Mouse (Mus musculus) embryonic facial prominence, embryonic 10.5 days (tissue): Measurements from ENCODE around the gene Negr1. TPM values are rescaled to one million over a fixed set of nuclear protein-coding genes. Genes with fewer than 3 reads are reported as not detected.

Experiments used
- DNase-seq: peaks from one replicate; pipeline ENCODE4 v3.0.0-alpha.2; 2017; ENCODE audit warnings: low spot score
- H3K27ac ChIP-seq: fragments of 300-500 bp; sonication (generic); replicated peaks from 2 replicates; pipeline ENCODE4 v1.5.1; 2016; ENCODE audit warnings: mild to moderate bottlenecking
- H3K27me3 ChIP-seq: fragments of 300-500 bp; sonication (generic); replicated peaks from 2 replicates; pipeline ENCODE4 v1.6.1; 2016; ENCODE audit warnings: low read depth, mild to moderate bottlenecking; ENCODE audit not compliant: poor library complexity, severe bottlenecking
- H3K36me3 ChIP-seq: fragments of 300-500 bp; sonication (generic); replicated peaks from 2 replicates; pipeline ENCODE4 v1.6.1; 2016; ENCODE audit warnings: mild to moderate bottlenecking, moderate library complexity
- H3K4me1 ChIP-seq: fragments of 300-500 bp; sonication (generic); 2 replicates; pipeline ENCODE4 v1.6.1; 2016
- H3K4me3 ChIP-seq: fragments of 300-500 bp; sonication (generic); 2 replicates; pipeline ENCODE4 v1.5.1; 2016; ENCODE audit warnings: mild to moderate bottlenecking, moderate library complexity
- H3K9me3 ChIP-seq: fragments of 300-500 bp; sonication (generic); 2 replicates; pipeline ENCODE4 v1.6.1; 2016; ENCODE audit warnings: mild to moderate bottlenecking
- WGBS: fragments of 180-500 bp; shearing (Covaris S2); methylation state at CpG from one replicate; pipeline ENCODE4 v1.1.7; 2016; 5-methylcytosine and 5-hydroxymethylcytosine counted together
- polyA plus RNA-seq: library from polyadenylated mRNA; unstranded; fragments of >200 nt; fragmentation: Nextera tagmentation; extraction: Ambion mirVana; gene quantifications from 2 replicates; pipeline ENCODE4 v1.2.1, GENCODE M21; 2016

Negr1 gene
- polyA plus RNA-seq, 1 experiment from 2014 or later: 3.6 TPM

DNA sequence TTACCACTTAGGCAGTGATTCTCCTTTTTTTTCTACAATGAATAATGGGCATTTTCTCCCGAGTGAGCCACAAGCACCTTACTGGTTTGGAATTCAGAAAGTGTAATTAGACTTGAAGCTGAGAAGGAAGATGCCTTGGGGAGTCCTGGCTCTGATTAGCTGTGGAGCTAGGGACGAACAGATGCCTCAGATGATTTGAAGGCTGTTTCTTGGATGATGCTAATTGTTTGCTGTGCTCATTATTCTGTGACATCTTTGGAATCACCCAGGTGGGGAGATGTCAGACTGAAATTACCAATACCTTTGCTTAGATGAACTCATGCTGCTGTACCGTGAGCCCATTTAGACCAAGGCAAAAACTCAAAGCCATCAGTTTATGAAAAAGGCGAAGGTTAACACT lies 333.7 kb downstream of the Negr1 start:
- no peaks in the 10 kb centered on the region for H3K9me3 ChIP-seq
- DNase-seq: no peak
- H3K36me3 ChIP-seq: no peaks in the 10 kb centered on the region
- WGBS: 52% methylated on average over 4 of the region's 4 CpGs
- no peaks in the 10 kb centered on the region for H3K27me3 ChIP-seq
- no peak overlapping the region for H3K27ac ChIP-seq
- no peak overlapping the region for H3K4me3 ChIP-seq
- no peaks in the 10 kb centered on the region; the same call in 1 of the 2 replicates for H3K4me1 ChIP-seq

DNA sequence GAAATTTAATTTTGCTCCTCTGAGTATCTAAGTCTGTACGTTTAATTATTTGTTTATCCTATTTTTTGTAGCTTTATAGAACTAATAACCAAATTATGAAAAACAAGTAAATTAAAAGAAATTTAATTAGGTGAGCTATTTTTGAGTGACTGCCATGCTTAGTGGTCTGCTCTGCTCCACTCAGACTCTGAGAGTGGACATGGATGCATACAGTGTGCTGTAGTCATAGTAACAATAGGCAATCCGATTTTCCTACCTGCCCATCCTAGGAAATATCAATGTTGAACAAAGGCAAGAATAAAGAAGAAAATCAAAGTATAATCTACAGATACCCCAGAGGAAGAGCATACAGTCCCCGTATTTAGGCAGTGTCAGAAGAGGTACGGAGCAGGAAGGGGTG lies 334.5 kb downstream of the Negr1 start:
- Histone ChIP-seq H3K27me3 (no peaks in the 10 kb centered on the region), H3K4me3 (no peak overlapping the region), H3K9me3 (no peaks in the 10 kb centered on the region), H3K4me1 (no peaks in the 10 kb centered on the region; the same call in 1 of the 2 replicates), H3K36me3 (no peaks in the 10 kb centered on the region), H3K27ac (no peak overlapping the region)
- DNase-seq: no peak
- 91% methylated on average over 4 of the region's 4 CpGs for WGBS

DNA sequence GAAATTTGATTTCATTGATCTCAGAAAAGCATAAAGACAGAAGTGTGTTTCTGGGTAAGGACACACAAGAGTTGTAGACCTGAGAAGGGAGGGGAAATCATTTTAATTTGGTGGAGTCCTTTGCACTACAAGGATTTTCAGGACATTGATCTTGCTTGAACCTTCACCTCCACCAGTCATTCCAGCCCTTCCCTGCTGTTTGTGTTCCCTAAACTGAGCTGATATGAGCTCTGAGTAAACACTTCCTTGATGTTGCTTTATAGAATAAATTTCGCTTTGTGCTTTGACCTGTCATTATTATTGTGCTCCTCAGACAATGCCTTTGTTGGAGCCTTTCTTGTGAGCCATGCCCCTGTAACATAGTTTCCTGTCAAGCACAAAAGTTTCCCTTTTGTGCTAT lies 335.0 kb downstream of the Negr1 start:
- 82% methylated on average over 1 of the region's 1 CpGs for WGBS
- Histone ChIP-seq H3K27ac (no peak overlapping the region), H3K36me3 (no peaks in the 10 kb centered on the region), H3K27me3 (no peaks in the 10 kb centered on the region), H3K4me1 (no peaks in the 10 kb centered on the region; the same call in 1 of the 2 replicates), H3K9me3 (no peaks in the 10 kb centered on the region), H3K4me3 (no peak overlapping the region)
- no peak for DNase-seq

DNA sequence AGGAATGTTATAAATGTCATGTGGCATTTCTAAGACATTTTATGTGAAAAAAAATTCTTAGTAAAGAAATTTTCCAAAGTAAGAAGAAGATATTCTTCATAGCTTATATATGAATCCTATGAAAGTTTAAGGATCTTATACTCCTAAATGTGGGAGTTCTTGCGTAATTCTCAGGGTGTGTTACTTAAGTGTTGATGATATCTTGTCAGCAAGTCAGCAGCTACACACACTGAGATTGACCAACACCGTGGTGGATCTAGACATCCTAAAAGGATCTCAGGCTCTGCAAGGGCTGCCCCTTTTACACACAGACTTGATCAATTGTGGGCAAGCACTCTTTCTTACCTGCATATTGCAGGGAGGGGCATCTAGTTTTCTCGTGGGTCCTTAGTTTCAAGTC lies 339.5 kb downstream of the Negr1 start:
- no peak for DNase-seq

DNA sequence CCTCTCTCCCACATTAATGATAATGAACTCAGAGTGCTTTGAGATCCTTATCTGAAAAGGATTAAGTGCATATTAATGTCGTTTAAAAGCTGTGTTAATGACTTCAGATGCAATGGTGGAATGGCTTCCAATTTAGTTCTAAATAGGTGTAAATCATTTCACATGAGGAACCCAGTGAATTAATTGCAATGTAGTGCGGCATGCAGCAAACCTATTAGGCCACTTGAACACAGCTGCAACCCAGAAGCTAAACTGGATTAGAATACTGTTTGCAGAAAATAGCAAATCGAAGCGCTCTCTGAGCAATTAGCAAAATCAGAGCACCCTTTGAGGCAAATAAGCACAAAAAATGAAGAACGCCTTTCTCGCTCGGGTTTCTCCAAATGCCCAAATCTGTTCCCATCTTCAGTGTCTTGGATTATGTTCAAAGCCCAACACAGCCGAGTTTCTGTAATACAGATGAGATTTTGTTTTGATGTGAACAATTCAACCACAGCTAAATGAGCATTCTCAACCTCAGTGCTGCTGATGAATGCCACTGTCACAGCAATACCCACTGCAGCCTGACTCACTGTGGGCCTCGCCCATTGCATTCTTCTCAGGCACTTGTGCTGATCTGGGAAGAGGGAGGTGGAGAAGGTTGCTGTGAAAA lies 342.5 kb downstream of the Negr1 start:
- Histone ChIP-seq H3K4me1 (no peaks in the 10 kb centered on the region), H3K9me3 (no peaks in the 10 kb centered on the region), H3K4me3 (no peak overlapping the region), H3K27me3 (no peaks in the 10 kb centered on the region), H3K36me3 (no peaks in the 10 kb centered on the region), H3K27ac (no peak overlapping the region)
- DNase-seq: no peak
- WGBS: 79% methylated on average over 9 of the region's 9 CpGs

More for the DNA sequence above, 339.5 kb downstream of the Negr1 start:
- H3K27me3 ChIP-seq: no peaks in the 10 kb centered on the region
- no peak overlapping the region for H3K4me3 ChIP-seq
- 94% methylated on average over 3 of the region's 3 CpGs for WGBS
- no peaks in the 10 kb centered on the region for H3K9me3 ChIP-seq
- H3K27ac ChIP-seq: no peak overlapping the region
- H3K4me1 ChIP-seq: no peaks in the 10 kb centered on the region
- H3K36me3 ChIP-seq: no peaks in the 10 kb centered on the region

DNA sequence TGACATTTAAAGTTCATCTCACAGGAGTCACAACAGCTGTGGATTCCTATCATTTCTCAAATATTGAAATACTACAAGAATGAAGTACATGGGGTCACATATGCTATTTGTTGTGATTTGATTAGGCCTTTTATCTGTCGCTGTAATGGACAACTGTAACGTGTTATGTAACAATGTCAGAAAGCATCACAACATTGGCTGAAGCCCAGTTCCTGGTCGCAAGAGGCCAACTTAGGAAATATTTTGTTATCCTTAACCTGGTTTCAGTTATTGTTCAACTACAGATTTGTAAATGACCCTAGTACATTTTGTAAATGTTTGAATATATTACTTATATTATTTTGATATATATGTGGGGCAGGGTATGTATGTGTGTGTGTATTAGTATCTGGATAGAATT lies 351.2 kb downstream of the Negr1 start:
- no peaks in the 10 kb centered on the region for H3K9me3 ChIP-seq
- DNase-seq: no peak
- no peak overlapping the region for H3K27ac ChIP-seq
- 92% methylated on average over 3 of the region's 3 CpGs for WGBS
- no peaks in the 10 kb centered on the region for H3K4me1 ChIP-seq
- no peak overlapping the region for H3K4me3 ChIP-seq
- H3K36me3 ChIP-seq: no peaks in the 10 kb centered on the region
- H3K27me3 ChIP-seq: no peaks in the 10 kb centered on the region

DNA sequence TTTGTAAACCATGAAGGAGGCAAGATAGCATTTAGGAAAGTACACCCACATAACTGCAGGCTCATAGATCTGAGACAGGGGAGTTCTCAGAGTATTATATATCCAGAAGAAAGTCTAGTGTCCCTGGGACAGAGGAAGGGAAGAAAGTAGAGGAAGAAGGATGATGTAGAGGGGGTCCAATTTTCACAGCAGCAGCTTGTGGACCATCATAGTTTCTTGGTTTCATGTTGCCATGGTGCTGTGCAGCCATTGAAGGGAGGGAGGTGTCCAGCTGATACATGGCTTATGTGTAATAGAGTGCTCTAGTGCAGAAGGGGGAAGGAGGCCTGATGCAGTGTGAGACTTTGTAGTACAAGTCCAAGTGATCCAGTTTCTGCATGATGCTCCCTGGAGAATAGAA lies 359.8 kb downstream of the Negr1 start:
- H3K4me1 ChIP-seq: no peaks in the 10 kb centered on the region
- no peaks in the 10 kb centered on the region for H3K27me3 ChIP-seq
- no peaks in the 10 kb centered on the region for H3K9me3 ChIP-seq
- H3K36me3 ChIP-seq: no peaks in the 10 kb centered on the region
- DNase-seq: no peak
- H3K4me3 ChIP-seq: no peak overlapping the region
- H3K27ac ChIP-seq: no peak overlapping the region

DNA sequence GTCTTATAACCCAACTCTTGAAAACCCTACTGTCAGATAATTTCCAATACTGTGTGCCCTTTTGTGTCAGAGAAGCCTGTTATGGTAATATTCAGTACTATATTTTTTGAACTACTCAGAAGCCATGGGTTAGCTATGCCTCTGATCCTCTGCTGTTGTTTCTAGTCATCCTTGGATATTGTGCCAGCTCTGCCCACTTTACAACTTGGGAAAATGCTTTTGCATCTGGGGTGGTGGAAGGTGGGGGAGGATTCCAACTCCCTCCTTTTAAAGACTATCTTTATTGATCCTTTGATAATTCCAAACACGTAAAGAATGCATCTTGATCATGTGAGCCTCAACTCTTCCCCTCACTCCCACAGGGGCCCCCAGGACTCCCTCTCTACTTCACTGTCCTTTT lies 361.6 kb downstream of the Negr1 start:
- DNase-seq: no peak
- Histone ChIP-seq H3K27ac (no peak overlapping the region), H3K9me3 (no peaks in the 10 kb centered on the region), H3K36me3 (no peaks in the 10 kb centered on the region), H3K27me3 (no peaks in the 10 kb centered on the region), H3K4me1 (no peaks in the 10 kb centered on the region), H3K4me3 (no peak overlapping the region)
- WGBS: 80% methylated on average over 1 of the region's 1 CpGs

DNA sequence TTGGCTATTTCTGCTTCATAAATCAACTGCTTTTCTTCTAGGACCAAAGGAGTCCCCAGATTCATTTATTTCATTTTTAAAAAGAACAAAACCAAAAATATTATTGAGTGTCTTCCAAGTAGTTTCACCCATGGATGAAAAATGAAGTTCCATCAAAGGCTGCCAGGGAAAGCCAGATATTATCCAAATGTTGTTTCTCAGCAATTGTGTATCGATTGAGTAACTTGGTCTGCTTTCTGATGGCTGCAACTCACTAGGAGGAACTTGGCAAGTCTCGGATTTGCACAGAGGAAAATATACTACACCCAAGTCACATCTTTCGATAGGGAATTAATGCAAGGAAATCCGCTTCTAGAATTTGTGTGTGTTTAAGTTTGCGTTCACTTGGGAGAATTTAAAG lies 363.5 kb downstream of the Negr1 start:
- peaks cover 3% of the 10 kb centered on the region; the same call in 1 of the 2 replicates for H3K4me1 ChIP-seq
- H3K27ac ChIP-seq: no peak overlapping the region
- H3K36me3 ChIP-seq: no peaks in the 10 kb centered on the region
- H3K9me3 ChIP-seq: no peaks in the 10 kb centered on the region
- H3K27me3 ChIP-seq: no peaks in the 10 kb centered on the region
- 90% methylated on average over 5 of the region's 5 CpGs for WGBS
- no peak for DNase-seq
- H3K4me3 ChIP-seq: no peak overlapping the region

DNA sequence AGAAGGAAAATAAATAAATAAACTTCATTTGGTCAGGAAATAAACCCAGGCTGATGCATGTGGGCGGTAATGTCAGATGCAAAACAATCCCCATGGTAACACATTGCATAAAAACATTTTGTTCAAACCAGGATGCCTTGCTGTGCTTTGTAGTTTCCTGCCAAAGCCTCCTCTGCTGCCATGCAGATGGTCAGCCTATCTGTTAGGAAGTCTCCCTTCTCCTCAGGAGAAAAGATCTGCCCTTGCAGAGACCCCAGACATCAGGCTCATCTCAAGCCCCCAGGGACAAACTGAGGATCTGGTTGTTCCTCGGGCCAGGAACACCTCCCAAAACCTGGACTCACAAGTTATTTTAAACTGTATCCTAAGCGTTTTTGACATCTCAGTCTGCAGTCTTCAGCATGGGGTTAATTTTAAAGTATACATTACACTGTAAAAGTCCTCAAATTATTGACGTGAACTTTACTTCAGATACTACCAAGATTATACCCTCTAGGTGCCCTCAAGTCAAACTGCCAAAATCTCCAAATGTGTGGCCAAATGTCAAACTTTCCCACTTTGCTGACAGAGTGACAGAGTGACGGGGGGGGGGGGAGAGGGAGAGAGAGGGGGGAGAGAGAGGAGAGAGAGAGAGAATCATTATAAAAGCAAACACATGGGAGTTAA lies 366.9 kb downstream of the Negr1 start:
- H3K4me3 ChIP-seq: no peak overlapping the region
- DNase-seq: no peak
- H3K27me3 ChIP-seq: no peaks in the 10 kb centered on the region
- no peaks in the 10 kb centered on the region for H3K9me3 ChIP-seq
- H3K4me1 ChIP-seq: peaks cover 3% of the 10 kb centered on the region; the same call in 1 of the 2 replicates
- H3K27ac ChIP-seq: no peak overlapping the region
- 55% methylated on average over 5 of the region's 5 CpGs for WGBS
- no peaks in the 10 kb centered on the region for H3K36me3 ChIP-seq

DNA sequence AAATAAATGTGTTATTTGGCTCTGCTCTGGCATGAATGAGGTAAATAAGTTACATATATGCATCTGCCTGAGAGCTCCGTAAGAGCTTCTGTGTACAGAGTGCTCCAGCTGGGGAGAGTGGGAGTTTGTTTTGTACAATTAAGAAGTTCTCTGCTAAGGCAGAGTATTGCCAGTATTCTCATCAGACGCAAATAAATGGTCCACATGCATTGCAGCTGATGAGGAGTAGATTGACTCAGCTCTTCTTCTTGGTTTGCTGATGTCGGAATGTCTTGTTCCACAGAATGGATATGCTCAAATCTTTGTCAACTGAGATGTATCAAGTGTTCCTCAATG lies 367.4 kb downstream of the Negr1 start:
- H3K27me3 ChIP-seq: no peaks in the 10 kb centered on the region
- H3K4me1 ChIP-seq: peaks cover 3% of the 10 kb centered on the region; the same call in 1 of the 2 replicates
- H3K9me3 ChIP-seq: no peaks in the 10 kb centered on the region
- no peak for DNase-seq
- H3K36me3 ChIP-seq: no peaks in the 10 kb centered on the region
- WGBS: 87% methylated on average over 3 of the region's 3 CpGs
- no peak overlapping the region for H3K27ac ChIP-seq
- no peak overlapping the region for H3K4me3 ChIP-seq

DNA sequence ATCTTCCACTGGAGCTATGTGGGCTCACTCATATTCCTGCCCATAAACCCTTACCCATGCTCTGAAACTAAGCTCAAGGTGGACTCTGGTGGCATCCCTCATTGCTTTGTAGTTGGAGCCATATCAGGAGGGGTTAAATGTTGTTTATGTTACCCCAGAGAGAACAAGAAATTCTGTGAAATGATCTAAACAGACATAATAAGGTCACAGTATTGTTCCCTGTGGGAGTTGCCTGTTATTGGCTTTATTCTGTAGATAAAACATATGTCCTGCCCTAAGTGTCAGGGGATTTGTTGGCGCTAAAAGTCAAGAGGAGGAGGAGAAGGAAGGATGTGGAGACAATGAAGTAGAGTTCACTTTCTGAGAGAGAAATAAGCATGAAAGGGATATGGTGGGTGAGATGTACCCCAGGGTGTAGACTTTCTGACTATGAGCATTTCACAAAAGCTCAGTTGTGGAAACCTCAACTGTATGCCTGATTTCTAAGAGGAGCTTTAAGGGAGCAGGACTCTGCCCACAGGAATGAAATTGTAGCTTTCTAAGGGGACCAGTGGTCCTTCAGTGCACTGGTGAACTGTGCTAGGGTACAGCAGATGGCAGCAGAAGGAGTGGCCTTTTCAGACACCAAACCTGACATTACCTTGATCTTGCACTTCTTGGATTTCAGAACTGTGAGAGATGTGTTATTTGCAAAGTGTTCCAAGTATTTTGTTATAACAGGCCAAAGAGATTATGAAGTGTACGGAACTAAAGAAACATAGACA lies 368.3 kb downstream of the Negr1 start:
- 92% methylated on average over 2 of the region's 2 CpGs for WGBS
- Histone ChIP-seq H3K27me3 (no peaks in the 10 kb centered on the region), H3K4me1 (peaks cover 3% of the 10 kb centered on the region; the same call in 1 of the 2 replicates), H3K27ac (no peak overlapping the region), H3K4me3 (no peak overlapping the region), H3K36me3 (no peaks in the 10 kb centered on the region), H3K9me3 (no peaks in the 10 kb centered on the region)
- no peak for DNase-seq

DNA sequence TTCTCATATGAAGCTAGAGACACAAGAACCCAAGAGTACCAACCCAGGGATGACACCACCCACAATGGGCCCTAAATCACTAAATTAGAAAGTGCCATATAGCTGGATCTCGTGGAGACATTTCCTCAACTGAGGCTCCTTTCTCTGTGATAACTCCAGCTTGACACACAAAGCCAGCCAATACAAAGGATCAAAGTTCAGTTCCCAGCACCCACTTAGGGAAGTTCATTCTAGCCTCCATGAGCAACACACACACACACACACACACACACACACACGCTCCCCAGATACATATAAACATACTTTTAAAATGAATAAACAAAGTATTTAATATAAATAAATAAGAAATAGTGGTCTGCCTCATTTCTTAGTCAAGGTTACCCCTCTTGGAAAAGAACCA lies 369.4 kb downstream of the Negr1 start:
- Histone ChIP-seq H3K27ac (no peak overlapping the region), H3K36me3 (no peaks in the 10 kb centered on the region)
- 89% methylated on average over 2 of the region's 2 CpGs for WGBS

More for the DNA sequence above, 369.4 kb downstream of the Negr1 start:
- Histone ChIP-seq H3K4me3 (no peak overlapping the region), H3K27me3 (no peaks in the 10 kb centered on the region), H3K9me3 (no peaks in the 10 kb centered on the region), H3K4me1 (peaks cover 3% of the 10 kb centered on the region; the same call in 1 of the 2 replicates)
- no peak for DNase-seq
